Mouse (Mus musculus) heart, adult 2 months (tissue): ENCODE data around the gene Cd200.

Experiments used
- CTCF ChIP-seq: fragments of 200-600 bp; IDR thresholded peaks from 2 replicates; pipeline ENCODE4 v1.8.1; 2022; ENCODE audit warnings: antibody characterized with exemption, mild to moderate bottlenecking, moderate library complexity
- EP300 ChIP-seq: fragments of 200-500 bp; IDR thresholded peaks from 2 replicates; pipeline ENCODE4 v1.6.1; 2011; ENCODE audit warnings: low read depth, low read length, control low read depth; ENCODE audit not compliant: insufficient read depth
- POLR2A ChIP-seq: fragments of 200-500 bp; IDR thresholded peaks from 2 replicates; pipeline ENCODE4 v1.6.1; 2011; ENCODE audit warnings: mild to moderate bottlenecking, low read depth, low read length, control low read depth; ENCODE audit not compliant: insufficient read depth

GRCm38 (mm10) chr16:45454762-45455161 is 45.9 kb upstream of the Cd200 start:
- TF ChIP-seq CTCF (no peak), POLR2A (no peak), EP300 (no peak)
